Mouse (Mus musculus): Measurements from ENCODE around the gene Zdhhc22.

Zdhhc22 gene

GRCm38 (mm10) chr12:86961589-86962344 is 28.5 kb downstream of the Zdhhc22 start:
- DNase-seq (ENCODE audit: low spot score), result no peak

GRCm38 (mm10) chr12:86960791-86961335 is 29.4 kb downstream of the Zdhhc22 start:
- no peak for DNase-seq (ENCODE audit: low spot score)

GRCm38 (mm10) chr12:86960138-86960537 is 30.1 kb downstream of the Zdhhc22 start:
- no peak for DNase-seq (ENCODE audit: low spot score)

- DNase-seq (ENCODE audit: low spot score), result no peak
Measured at GRCm38 (mm10) chr12:86959661-86960060, 30.6 kb downstream of the Zdhhc22 start.

GRCm38 (mm10) chr12:86958558-86958957 is 31.7 kb downstream of the Zdhhc22 start:
- no peak for DNase-seq (ENCODE audit: low spot score)

- no peak for DNase-seq (ENCODE audit: low spot score)
Measured at GRCm38 (mm10) chr12:86955894-86956293, 34.3 kb downstream of the Zdhhc22 start.

GRCm38 (mm10) chr12:86952331-86952850 is 37.8 kb downstream of the Zdhhc22 start:
- DNase-seq (ENCODE audit: low spot score), result no peak

DNA sequence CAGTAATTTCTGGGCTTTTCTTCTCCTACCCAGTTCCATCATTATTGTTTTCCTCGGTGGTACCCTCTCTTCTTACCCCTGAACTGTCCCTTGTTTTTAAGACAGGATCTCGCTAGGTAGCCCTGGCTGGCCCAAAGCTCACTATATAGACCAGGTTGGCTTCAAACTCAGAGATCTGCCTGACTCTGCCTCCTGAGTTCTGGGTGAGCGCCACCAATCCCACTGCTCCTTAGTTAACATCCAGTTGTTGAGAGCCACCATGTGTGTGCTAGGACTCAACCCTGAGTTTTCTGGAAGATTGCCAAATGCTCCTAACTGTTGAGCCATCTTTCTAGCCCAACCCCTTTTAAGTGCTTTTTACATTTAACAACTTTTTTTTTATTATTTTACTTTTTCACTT is 39.3 kb downstream of the Zdhhc22 start:
- DNase-seq (ENCODE audit: low spot score), result no peak

- no peak for DNase-seq (ENCODE audit: low spot score)
Measured at GRCm38 (mm10) chr12:86950161-86950960, 39.9 kb downstream of the Zdhhc22 start.

GRCm38 (mm10) chr12:86949501-86949900 is 40.7 kb downstream of the Zdhhc22 start:
- DNase-seq (ENCODE audit: low spot score), result no peak

DNA sequence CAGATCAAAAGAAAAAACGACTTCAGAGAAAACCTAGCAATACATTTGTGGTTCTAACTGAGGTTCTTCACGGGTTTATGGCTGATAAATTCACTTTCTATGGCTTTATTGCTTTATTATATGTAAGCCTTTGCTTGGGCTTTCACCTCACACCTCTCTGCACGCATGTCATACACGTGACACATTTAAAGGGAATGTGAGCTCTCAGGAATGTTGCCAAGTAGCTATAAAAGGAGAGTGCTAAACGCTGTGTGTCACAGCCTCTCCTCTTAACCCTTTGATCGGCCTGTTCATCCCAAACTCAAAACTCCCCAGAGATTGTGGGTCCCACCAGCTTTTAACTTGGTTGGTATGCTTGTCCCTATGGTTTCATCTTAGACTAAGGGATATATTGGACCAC is 41.6 kb downstream of the Zdhhc22 start:
- no peak for DNase-seq (ENCODE audit: low spot score)

- no peak for DNase-seq (ENCODE audit: low spot score)
Measured at GRCm38 (mm10) chr12:86947681-86948401, 42.4 kb downstream of the Zdhhc22 start.

DNA sequence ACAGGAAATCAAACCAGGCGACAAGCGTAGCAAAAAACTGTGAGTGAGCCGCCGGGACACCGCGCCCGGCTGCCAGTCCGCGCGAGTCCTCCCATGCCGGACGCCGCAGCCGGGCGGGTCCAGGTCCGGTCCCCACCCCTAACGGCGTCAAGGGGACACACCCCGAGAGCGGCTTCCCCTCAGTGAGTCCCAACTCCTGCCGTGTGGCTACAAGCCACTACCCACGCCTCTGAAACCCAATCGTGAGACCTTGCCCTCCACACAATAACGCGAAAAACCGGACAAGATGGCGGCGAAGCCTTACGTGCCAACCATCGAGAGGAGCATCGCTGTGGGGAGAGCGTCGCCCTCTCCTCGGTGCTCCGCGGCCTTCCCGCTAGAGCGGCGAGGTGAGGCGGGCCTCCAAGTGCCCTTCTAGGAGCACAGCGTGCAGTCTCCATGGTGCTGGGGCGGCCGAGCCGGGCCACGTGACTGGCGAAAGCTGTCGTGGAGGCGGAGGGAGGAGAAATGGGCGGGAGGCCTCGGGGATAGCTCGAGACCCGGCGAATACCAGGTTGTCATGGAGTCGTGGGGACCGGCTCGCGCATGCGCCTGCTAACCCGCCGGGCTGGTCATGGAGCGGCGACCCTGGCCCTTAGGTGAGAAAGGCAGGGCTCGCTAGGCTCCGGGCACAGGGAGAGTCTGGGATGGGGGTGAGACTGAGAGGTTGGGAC is 43.2 kb downstream of the Zdhhc22 start, which contains the start of gene Cipc:
Cipc (plus strand) TSS at position 182 of the 713 bp plus-strand sequence.
- DNase-seq (ENCODE audit: low spot score), result peak; percentile 96

DNA sequence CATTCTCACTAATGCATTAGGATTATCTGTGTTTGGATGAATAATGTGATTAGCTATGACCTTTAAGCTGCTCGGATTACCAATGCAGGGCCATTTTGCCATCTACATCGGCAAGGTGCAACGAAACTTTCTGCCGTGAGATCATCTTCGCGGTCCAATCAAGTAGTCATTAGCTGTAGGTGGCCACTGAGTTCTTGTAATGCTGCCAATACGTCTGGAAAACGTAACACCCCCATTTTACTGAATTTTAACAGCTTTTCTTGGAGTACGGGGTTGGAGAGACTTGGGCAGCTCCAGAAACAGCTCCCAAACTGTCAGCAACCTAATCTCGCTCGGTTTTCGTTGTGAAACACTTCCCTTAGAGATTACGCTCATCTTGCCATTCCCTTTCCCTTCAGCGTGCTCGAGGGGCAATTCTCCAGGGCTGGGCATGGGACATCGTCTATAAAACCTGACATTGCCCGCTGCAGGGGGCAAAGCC is 43.9 kb downstream of the Zdhhc22 start:
- DNase-seq (ENCODE audit: low spot score), result peak; percentile 40

- peak; percentile 57 for DNase-seq (ENCODE audit: low spot score)
Measured at GRCm38 (mm10) chr12:86945126-86945525, 45.1 kb downstream of the Zdhhc22 start.

- DNase-seq (ENCODE audit: low spot score), result no peak
Measured at GRCm38 (mm10) chr12:86943421-86943820, 46.8 kb downstream of the Zdhhc22 start.

- no peak for DNase-seq (ENCODE audit: low spot score)
Measured at GRCm38 (mm10) chr12:86941734-86942486, 48.3 kb downstream of the Zdhhc22 start.

DNA sequence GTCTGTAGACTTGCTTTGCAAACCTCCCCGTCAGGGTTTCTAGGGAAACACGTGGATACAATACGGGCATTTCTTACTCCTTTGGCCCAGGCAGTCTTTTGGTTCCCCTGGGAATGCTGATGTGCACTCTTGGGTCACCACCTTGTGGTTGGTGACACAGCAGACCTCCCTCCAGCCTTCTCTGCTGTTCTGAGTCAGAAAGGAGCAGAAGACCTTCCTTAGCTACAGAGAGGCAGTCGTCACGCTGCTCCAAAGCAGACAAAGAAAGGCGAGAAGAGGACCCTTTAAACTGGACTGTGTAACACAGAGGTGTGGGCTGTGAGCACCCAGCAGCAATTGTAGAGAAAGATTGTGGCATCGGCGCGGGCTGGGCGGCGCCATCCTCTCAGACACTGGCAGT is 49.1 kb downstream of the Zdhhc22 start:
- DNase-seq (ENCODE audit: low spot score), result no peak

- no peak for DNase-seq (ENCODE audit: low spot score)
Measured at GRCm38 (mm10) chr12:86938571-86938970, 51.7 kb downstream of the Zdhhc22 start.

DNA sequence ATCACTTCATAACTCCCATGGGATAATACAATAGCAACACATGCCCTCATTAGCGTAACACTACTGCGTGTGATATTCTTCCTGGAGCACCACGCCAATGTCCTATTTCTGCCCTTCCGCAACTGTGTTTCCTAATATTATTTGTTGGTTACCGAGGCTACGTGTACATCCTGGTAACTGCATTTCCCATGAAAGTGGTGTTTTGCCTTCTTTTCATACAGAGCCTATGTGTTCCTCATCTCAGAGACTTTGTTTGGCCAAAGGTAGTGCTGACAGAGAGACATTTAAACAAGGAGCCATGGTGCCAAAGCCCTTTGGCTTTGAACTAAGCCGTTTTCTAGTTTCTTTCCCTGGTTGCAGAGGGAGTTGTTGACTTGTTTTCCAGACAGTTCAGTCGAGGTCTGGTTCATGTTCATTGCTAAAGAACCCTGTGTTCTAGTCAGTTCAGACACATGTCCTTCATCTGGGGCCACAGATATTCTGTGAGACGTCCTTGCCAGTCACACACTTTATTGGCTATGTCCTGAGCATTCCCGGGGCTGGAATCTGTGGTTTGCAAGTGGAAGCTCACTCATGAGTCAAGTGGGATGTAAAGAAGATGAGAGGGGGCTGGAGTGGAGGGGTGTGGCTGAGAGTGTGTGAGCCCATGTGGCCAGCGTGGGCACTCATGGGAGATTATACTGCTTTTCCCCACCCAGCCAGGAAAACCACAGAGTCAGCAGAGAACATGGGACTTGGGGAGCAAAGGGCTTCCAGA is 53.5 kb downstream of the Zdhhc22 start:
- no peak for DNase-seq (ENCODE audit: low spot score)

Measured in c-Kit-positive CD71-positive TER-119-positive erythroid progenitor cells, embryonic 14.5 days (primary cell).